Mouse (Mus musculus) heart, adult 2 months (tissue): ENCODE measurements around the gene Insm1.

Experiments
- EP300 ChIP-seq: fragments of 200-500 bp; IDR thresholded peaks from 2 replicates; pipeline ENCODE4 v1.6.1; 2011; ENCODE audit warnings: low read depth, low read length, control low read depth; ENCODE audit not compliant: insufficient read depth
- POLR2A ChIP-seq: fragments of 200-500 bp; IDR thresholded peaks from 2 replicates; pipeline ENCODE4 v1.6.1; 2011; ENCODE audit warnings: mild to moderate bottlenecking, low read depth, low read length, control low read depth; ENCODE audit not compliant: insufficient read depth

GRCm38 (mm10) chr2:146262215-146262614 is 40.5 kb downstream of the Insm1 start:
- TF ChIP-seq POLR2A = no peak
- TF ChIP-seq EP300 = no peak
